Mouse (Mus musculus): ENCODE measurements around the gene Ptpre.
"Not testable (repeated sequence)": the region's sequence is repeated elsewhere in the genome, so short reads cannot be mapped to it uniquely, and the experiment has no call there.

The Ptpre gene

DNA sequence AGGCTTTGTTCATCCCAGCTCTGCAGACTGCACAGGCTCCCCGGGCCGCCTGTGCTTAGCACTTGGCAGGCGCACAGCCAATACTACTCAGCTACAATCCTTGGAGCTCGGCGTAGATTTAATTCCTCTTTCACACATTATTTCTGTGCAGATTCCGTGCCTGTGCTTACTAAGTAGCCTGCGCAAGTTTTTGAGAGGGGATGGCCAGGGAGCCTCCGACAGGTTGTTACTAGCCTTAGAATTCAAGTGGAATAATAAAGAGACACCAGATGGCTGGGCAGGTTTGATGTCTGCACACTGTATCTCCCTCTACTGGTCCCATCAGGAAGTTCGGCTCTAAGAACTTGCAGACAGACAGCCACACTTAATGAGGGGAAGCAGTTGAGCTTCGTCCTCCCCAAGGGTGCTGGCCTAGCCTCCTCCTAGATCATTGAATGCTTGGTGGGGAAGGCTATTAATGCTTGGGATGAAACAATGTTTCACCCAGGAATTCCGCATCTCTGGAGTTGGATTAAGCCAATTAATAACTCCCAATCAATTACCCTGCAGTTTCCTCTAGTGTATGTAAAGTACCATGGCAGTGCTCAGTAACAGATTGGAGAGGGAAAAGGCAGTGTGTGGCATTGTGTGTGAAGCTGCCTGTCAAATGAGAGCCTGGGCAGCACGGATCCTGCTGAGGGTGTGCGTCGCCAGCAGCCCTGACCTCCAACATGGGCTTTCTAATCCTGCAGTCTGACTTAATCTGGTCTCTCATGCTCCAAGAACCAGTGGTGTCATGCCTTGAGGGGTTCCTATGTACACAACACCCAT lies 104.6 kb downstream of the Ptpre start:
- no peak for DNase-seq (ENCODE audit: low spot score)

DNA sequence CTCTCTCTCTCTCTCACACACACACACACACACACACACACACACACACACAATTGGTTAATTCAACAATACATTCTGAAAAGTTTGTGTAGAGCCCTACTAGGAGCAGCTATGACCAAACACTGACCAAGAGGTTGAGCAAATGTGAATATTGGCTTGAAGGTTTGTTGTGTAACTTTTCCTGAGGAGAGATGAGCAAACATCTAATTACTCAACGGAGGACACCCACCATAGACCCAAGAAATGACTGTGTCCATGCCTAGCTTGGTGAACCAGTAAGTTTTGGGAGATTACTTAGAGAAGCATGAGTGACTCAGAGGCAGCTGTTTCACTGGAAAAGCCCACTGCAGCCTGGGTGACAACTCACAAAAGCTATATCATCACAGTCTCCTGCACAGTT lies 107.2 kb downstream of the Ptpre start:
- DNase-seq (ENCODE audit: low spot score) = no peak

DNA sequence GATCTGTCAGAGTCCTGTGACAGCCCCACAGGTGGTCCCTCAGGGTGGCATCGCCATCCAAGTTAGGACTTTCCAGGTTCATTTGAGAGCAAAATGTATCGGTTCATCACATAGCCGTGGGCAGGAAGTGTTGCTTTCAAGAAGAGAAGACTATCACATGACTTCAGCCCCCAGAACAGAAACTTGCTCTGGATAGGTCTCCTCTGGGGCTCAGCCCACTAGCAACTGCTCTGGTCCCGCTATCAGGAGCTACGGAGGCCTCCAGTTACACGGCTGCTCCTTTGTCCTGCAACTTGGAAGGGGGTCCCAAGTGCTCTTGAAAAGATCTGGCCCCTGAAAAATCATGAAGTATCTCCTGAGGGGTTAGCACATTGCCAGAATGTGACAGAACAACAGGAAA lies 109.7 kb downstream of the Ptpre start:
- DNase-seq (ENCODE audit: low spot score) = no peak

DNA sequence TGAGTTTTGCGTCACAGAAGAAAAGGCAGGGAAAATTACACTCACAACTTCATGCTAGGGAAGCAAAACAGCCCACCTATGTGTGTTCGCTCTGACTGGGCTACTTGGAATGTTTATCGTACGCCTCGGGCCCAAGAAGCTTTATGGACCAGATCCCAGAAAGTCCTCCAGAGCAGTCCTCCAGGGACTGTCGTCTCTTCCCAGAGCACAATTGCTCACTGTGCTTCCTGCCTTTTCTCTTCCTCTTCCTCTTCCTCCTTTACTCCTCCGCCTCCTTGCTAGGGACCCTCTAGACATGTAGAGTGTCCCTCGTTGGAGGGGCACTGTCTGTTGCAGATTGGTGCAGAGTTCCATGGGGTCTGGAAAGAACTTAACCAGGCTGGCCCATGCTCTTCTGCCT lies 111.5 kb downstream of the Ptpre start:
- DNase-seq (ENCODE audit: low spot score) = no peak

DNA sequence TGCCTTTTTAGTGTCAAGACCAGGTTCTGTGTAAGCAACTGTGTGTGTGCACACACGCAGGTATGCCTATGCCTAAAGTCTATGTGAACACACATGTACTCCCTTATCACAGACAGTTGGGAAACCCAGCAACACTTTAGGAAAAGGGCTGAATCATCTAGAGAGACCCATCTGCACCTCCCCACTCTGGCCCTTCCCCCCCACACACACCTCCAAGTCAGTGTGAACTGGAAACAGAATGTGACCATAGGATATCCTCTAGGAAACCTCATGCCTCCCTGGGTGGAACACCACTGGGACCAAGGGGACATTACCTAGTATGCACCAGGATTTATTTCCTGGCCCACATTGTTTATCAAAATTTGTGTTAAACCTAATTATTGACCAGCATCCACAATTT lies 112.0 kb downstream of the Ptpre start:
- DNase-seq (ENCODE audit: low spot score) = no peak

DNA sequence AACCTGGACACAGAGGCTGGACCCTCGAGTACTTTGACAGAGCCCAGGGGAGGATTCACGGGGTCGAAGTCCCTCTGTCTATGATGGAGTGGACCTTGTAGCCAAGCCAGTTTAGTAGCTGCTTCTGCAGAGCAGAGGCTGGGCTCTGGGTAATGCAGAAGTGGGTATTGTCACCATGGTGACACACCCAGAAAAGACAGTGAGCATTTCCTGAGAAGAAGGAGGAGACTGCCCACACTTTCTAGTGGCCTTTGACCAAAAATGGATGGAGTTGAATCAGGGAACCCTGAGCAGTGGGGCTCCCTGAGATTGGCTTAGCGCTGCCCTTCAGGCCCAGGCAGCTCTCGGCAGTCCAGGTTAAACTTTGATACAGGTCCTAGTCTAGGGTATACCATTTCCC lies 112.8 kb downstream of the Ptpre start:
- DNase-seq (ENCODE audit: low spot score) = no peak

DNA sequence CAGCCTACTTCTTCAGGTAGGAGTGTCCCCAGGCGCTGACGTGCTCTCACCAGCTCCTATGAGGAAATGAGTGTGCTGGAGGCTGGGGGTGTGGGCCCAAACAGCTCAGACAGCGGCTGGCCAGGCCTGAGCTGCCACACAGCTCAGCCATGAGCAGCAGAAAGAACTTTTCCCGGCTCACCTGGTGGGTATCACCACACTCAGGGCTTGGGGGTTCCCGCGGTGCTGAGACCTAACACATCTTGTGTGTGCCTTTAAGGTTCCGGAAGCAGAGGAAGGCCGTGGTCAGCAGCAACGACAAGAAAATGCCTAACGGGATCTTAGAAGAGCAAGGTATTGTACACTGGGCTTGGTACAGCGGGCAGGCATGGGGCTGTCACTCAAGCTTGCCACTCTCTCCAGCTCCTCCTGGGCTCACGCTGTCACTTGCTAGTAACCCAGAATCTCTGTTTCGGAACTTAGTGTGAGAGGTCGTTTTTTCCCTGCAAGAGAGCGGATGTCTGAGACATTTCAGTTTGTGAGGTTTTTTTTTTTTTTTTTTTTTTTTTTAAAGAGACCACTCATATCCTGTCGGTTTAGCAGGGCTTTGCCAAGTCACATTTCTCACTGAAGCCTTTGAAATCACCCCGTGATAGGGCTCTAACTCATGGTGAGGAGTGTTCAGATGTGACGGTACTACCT lies 114.7 kb downstream of the Ptpre start:
- DNase-seq (ENCODE audit: low spot score) = no peak

DNA sequence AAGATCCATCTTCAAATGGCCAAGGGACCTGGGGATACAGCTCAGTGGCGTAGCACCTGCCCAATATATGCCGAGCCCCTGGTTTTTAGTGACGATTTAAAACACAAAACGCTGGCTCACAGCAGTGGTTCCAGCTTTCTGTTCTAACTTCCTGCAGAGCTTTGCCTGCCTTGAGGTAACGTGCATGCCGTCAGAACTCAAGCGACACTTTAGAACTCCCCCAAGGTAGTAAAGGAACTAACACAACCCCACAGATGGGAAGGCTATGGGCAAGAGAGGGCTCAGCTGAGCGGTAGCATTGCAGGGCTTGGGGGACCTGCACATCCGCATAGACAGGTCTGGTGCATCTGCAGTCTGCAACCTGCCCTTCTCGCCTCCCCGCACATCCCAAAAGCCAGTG lies 115.5 kb downstream of the Ptpre start:
- no peak for DNase-seq (ENCODE audit: low spot score)

DNA sequence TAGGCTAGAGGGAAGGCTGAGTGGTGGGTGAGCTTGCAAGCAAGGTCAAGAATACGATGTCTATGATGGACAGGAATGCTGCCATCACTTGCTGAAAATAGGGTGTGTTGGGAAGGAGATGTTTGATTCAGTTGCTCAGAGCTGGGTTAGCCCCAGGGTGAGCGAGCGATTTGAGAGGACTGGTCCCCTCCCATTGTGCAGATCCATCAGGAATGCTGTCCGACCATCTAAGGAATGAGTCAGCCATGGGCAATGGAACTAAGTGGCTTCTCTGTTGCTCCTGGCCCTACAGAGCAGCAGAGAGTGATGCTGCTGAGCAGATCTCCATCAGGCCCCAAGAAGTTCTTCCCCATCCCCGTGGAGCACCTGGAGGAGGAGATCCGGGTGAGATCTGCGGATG lies 116.3 kb downstream of the Ptpre start:
- no peak for DNase-seq (ENCODE audit: low spot score)

DNA sequence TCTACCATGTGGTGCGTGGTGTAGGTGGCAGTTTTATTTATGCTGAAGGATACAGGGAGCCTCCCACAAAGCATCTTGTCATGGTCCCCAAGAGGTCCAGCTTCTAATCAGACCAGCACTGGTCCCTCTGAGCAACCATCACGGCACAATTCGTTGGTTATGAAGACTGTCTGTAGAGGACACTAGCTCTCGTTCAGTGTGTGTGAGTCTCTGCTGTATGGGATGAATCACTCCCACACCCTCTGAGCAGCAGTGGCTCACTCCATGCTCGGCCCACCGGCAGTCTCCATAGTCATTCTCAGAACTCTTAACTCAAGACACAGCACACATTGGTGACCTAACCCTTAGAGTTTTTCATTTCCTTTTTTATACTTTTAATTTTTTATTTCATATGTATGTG lies 117.0 kb downstream of the Ptpre start:
- no peak for DNase-seq (ENCODE audit: low spot score)

DNA sequence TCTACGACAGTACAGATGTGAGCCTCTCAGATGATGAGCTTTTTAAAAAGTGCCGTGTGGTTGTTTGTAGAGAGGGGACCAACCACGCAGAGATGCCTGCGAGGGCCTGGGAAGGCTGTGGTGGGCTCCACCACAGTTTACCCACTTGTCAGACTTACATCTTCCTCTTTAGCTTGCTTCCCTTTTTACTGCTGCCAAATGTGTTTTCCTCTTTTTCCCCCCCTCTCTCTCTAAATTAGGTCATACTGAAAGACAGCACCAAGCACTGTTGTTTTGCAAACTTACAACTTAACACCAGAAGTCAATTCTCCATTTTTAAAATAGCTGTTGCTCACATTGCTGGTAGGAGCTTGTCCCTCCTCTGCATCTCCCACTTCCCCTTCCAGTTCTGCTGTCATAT lies 117.8 kb downstream of the Ptpre start:
- no peak for DNase-seq (ENCODE audit: low spot score)

DNA sequence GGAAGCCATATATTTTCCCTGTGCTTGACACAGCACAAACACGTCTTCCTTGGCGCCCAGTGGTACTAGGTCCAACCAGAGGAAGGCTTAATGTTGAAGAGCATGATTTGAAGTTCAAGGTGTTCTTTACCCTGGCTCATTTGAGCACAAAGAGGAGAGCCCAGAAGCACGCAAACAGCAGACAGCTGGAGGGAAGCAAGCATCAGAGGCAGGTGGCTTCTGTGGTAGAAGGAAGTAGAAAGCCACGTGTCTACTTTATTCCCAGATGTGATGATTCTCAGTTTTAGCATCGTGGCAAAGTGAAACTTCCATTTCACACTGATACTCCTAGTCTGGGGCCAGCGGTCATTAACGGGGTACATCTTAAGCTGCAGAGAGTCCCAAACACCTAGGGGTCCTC lies 120.9 kb downstream of the Ptpre start:
- no peak for DNase-seq (ENCODE audit: low spot score)

DNA sequence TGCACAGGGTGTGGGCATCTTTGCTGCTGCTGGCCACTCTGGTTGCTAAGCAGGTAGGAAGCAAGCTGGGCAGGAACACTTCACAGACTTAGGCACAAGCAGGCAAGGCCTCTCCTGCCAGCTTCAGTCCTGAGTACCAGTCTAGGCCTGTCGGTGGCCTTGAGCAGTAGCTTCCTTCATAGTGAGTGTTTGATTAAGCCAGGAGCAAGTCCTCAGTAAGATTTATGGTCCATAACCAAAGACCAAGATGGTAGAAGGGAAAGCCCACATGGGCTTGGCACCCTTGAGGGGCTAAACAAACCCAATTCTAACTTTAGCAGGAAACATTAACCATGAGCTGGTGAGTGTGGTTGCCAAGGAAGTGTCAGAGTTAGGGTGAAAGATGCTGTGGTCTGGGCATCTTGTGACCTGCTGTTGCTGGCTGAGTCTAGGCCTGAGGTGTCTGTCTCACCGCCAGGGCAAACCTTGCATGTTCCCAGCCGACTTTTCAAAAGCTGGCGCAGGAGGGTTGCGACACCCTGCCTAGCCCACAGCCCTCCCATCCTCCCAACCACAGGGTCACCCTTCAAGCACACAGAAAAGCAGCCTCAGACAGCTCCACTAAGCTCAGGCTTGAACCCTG lies 122.1 kb downstream of the Ptpre start:
- no peak for DNase-seq (ENCODE audit: low spot score)

DNA sequence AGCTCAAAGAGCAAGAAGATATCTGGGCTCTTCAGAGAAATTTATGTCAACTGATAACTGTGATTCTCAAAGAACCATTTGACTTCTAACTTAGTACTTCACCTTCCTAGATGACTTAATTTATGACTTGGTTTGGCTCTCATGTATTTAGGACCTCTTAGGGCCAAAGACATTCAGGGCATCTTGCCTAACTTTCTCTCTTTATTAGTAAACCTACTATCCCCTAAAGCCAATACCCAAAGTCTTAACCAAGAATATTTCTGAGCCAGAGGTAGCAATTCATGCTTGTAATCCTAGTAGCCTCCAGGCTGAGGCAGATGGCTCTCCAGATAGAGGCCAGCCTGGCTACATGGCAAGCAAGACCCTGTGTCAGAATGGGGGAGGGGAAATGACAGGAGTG lies 123.0 kb downstream of the Ptpre start:
- DNase-seq (ENCODE audit: low spot score) = no peak

DNA sequence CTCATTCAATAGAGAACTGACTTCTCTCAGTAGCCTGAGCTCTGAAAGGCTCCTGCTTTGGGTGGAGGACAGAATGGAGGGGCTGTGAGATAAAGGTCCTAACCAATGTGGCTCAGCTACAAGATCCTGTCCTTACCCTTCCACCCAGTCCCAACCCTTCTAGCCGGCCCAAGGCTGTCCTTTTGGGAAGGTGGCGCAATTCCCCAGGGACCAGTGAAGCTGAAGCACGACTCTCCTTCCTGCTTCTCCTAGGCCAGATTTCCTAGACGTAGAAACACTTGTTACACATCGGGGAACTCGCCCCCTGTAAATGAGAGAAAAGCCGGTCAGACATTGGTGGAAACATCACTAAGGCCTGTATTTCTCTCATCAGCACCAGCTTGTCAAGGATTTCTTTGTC lies 126.9 kb downstream of the Ptpre start:
- no peak for DNase-seq (ENCODE audit: low spot score)

DNA sequence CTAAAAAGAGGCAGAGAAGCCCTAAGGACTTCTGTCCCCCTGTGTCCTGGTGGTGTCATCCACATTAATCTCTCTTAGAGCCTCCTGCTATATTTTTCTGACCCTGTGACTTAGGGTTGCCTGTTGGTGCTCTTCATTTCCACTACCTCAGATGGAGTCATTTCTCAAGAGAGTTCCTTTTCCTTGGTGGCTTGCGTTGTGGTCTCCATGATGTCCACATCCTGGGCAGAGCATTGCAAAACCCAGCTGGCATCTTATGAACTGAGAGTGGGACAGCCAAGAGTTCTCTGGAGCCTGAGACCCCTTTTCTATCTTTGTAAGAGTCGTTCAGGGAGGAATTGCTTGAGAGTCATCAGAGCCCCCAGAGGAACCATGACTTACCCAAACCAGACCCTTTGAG lies 129.0 kb downstream of the Ptpre start:
- DNase-seq (ENCODE audit: low spot score) = no peak

DNA sequence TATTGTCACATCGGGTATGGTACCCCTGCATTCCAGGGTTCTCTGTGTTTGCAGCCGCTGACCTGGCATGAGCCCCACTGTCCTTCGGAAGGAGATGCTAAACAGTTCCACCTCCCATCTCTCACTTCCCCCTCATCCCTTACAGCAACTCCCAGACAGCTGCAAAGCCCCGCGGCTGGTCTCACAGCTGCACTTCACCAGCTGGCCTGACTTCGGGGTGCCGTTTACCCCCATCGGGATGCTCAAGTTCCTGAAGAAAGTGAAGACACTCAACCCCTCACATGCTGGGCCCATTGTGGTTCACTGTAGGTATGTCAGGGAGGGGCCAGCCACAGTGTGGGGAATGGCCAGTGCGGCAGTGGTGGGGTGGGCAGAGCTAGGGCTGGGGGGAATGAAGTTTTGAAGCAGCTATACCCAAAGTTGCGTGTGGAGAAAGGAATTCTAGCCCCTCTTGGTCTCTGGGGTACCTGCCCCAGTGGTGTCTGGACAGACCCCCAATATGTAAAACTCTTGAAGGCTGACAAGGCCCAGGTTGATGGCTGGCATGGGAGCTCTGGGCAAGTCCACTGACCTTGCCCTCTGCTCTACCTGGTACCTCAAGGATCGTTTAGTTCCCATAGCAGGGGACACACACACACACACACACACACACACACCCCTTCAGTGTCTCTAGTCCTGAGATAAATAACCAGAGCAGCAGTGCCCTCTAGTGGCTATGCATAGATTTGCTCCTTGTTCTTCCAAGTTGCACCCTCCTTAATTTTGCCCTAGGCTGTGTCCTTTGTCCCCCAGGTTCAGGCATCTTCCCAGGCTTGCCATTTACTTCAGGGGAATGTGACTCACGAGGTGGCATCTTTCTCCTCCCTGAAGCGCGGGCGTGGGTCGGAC lies 131.8 kb downstream of the Ptpre start:
- no peak for DNase-seq (ENCODE audit: low spot score)

DNA sequence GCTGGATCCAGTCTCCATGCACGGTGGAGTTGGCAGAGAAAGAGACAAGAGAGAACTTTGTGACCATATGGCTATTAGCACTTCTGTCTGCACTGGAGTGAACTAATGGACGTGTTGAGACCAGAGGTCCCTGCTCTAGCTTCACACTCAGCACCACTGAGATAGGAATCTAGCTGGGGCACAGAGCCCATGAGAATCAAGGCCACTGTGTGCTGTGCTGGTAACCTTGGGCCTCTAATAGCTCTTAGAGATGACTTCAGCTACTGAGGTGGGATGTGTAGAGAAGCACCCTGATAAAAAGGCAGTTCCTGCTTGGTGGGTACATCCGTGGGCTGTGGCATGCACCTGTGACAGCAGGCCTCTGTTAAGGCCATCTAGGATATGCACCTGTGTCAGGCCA lies 136.3 kb downstream of the Ptpre start:
- DNase-seq (ENCODE audit: low spot score) = no peak

DNA sequence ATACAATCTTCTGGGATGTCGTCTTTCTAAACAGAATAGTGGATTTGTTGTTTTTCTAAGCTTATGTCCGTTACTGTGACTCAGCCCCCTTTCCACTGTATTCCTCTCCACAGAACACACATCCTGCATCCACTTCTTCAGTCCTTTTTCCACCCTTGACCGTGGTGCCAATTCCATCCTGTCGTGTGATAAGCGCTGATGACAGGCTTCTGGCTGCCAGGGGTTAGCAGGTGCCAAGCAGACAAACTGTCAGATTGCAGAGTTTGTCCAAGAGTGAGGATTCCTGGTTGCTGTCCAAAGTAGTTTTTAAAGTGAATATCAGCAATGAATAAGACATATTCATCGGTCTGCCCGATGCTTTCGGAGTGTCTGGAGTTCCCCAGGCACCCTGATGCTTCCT lies 139.4 kb downstream of the Ptpre start:
- DNase-seq (ENCODE audit: low spot score) = no peak

DNA sequence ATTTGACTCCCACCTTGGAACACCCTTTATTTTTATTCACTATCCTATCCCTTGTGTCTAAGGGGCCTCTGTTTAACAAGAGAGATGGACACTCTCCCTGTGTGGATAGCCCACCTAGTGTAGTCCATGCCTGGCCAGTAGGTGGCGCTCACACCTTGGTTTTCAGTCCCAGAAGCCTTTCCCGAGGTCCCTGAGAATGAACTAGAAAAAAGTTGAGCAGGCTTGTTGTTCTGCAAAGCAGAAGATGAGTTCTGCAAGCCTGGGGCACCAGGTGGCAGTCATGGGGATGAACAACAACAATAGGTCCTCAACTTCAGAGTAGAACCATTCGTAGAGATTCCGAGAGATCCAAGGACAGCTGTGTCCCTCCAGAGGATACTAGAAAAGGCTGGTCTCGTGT lies 143.1 kb downstream of the Ptpre start:
- peak; percentile 38 for DNase-seq (ENCODE audit: low spot score)

DNA sequence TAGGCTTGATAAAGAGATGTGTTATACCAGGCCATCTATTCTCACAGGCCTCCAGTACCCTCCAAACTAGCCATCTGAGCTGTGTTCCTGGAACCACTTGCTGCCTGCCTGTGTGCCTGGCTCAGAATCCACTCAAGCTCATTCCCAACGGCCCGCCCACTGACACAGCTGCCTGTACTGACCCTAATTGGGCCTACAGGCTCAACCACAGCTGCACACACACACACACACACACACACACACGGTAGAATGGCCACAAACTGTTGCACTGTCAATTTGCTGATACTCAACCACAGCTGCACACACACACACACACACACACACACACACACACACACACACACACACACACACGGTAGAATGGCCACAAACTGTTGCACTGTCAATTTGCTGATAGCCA lies 146.8 kb downstream of the Ptpre start:
- not testable (repeated sequence) for DNase-seq (ENCODE audit: low spot score)

DNA sequence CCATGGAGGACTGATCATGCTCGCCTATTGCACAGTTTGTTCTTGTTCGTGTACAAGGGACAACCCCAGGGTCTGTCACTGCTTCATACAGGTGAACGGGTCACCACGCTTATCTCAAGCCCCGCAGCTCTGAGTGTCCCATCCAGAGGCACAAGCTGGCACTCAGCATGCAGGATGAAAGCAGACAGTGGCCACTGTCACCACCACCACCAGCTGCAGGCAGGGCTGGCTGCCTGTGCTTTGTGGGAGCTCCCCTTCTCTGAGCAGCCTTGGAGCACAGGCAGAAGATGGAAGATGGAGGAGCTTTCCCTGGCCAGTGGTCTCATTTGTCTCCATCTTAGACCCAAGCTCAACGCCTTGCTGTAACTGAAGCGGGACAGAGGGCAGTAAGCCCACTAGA lies 147.7 kb downstream of the Ptpre start:
- no peak for DNase-seq (ENCODE audit: low spot score)

Data from ovary, postnatal 36 days (tissue).